Comparison of ENCODE assay signal across 19 mouse cellular contexts in the genomic region with DNA sequence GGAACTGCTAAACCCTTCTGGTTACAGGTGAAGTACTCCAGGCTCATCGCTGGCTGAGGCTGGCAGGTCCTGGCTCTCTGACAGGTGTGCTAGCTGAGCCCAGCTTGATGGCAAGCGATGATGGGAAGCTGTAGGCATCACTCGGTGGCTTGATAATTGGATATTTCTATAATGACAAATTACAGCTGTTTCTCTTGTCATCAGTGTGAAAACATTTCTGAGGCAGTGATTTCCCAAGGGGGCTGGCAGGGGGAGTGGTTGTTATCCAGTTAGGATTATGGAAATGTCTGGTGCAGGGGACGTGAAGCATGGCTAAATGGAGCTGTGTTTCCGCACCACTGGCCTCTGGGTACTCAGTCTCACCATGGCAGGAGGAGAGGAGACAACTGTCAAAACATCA.
DNase-seq lines count a peak whose midpoint lies in the region; ATAC-seq and TF ChIP-seq lines count a peak whose summit lies in the region.
"Had no signal": no experiment of that assay in that cellular context is flagged by ENCODE, and none has a peak within 500 bp of the region (broad histone marks: within the 10 kb centered on the region; RNA-seq: fewer than 3 reads in every experiment).

No protein-coding gene starts in this region.

- H3K4me3 ChIP-seq in heart, embryonic 12.5 days = no peak overlapping the region
- no peak overlapping the region for H3K4me3 ChIP-seq in heart, embryonic 11.5 days (ENCODE audit: low read depth, low read length)
- H3K4me3 ChIP-seq: embryonic facial prominence, embryonic 10.5 days; limb, embryonic 10.5 days; megakaryocyte, embryonic 14.5 days; myocyte had no signal

- H3K36me3 ChIP-seq in heart, embryonic 12.5 days = no peaks in the 10 kb centered on the region
- no peaks in the 10 kb centered on the region for H3K36me3 ChIP-seq in heart, embryonic 11.5 days (ENCODE audit: control insufficient read depth, insufficient read depth, low read length)
- H3K36me3 ChIP-seq: embryonic facial prominence, embryonic 10.5 days; limb, embryonic 10.5 days had no signal

- H3K27ac ChIP-seq in heart, embryonic 12.5 days (ENCODE audit: poor library complexity, severe bottlenecking) = no peak overlapping the region
- H3K27ac ChIP-seq in heart, embryonic 11.5 days (ENCODE audit: low read depth, low read length) = no peak overlapping the region
- H3K27ac ChIP-seq: embryonic facial prominence, embryonic 10.5 days; limb, embryonic 10.5 days had no signal

- WGBS in heart, embryonic 12.5 days = 62% methylated on average over 5 of the region's 5 CpGs
- 72% methylated on average over 5 of the region's 5 CpGs for WGBS in heart, embryonic 11.5 days (ENCODE audit: insufficient replicate concordance)

- no peak overlapping the region for H3K9ac ChIP-seq in heart, embryonic 12.5 days
- no peak overlapping the region for H3K9ac ChIP-seq in heart, embryonic 11.5 days (ENCODE audit: low read depth, low read length)
- H3K9ac ChIP-seq: liver, postnatal 0 days had no signal

- no peak overlapping the region for H3K4me2 ChIP-seq in heart, embryonic 12.5 days
- no peak overlapping the region for H3K4me2 ChIP-seq in heart, embryonic 11.5 days

- no peaks in the 10 kb centered on the region for H3K4me1 ChIP-seq in heart, embryonic 12.5 days (replicated peaks)
- H3K4me1 ChIP-seq in heart, embryonic 11.5 days (ENCODE audit: control insufficient read depth, insufficient read depth, low read length) = no peaks in the 10 kb centered on the region
- H3K4me1 ChIP-seq: embryonic facial prominence, embryonic 10.5 days; limb, embryonic 10.5 days; megakaryocyte, embryonic 14.5 days had no signal

- no peak for TF ChIP-seq CTCF in brain, embryonic 14.5 days (IDR thresholded peaks at IDR 0.05; ENCODE audit: borderline replicate concordance, extremely low read depth, insufficient read depth, insufficient read length)

- ATAC-seq in heart, embryonic 12.5 days (ENCODE audit: insufficient number of reproducible peaks, low FRiP score) = no peak
- ATAC-seq in heart, embryonic 11.5 days (replicated peaks; ENCODE audit: insufficient number of reproducible peaks, low FRiP score, low TSS enrichment) = no peak
- ATAC-seq: liver, postnatal 0 days had no signal

- H3K9me3 ChIP-seq in heart, embryonic 12.5 days (replicated peaks) = peaks cover 18% of the 10 kb centered on the region
- H3K9me3 ChIP-seq in heart, embryonic 11.5 days (replicated peaks; ENCODE audit: control insufficient read depth, low read length) = no peaks in the 10 kb centered on the region; the same call in 1 of the 2 replicates
- H3K9me3 ChIP-seq: limb, embryonic 10.5 days had no signal

- H3K27me3 ChIP-seq in heart, embryonic 12.5 days (replicated peaks) = no peaks in the 10 kb centered on the region
- no peaks in the 10 kb centered on the region for H3K27me3 ChIP-seq in heart, embryonic 11.5 days (ENCODE audit: control insufficient read depth, insufficient read depth, low read length)

- peak; percentile 73 for DNase-seq in heart, adult 11 months
- DNase-seq in MN1 (ENCODE audit: low spot score) = peak; percentile 51
- peak; percentile 79 for DNase-seq in brain, embryonic 14.5 days (ENCODE audit: low read depth)
- DNase-seq in mesoderm, embryonic 11.5 days (ENCODE audit: low read depth, low spot score) = peak; percentile 13
- DNase-seq in thymus, postnatal 25 days = no peak
- DNase-seq: adrenal gland, adult 8-10 months; gastrocnemius, postnatal 14 days; heart, postnatal 10 days; kidney, adult 18-20 months; kidney, postnatal 25 days; liver, postnatal 0 days; lung, postnatal 10 days; right cerebral cortex, adult 18-20 months had no signal

- no peak for TF ChIP-seq POLR2A in brain, embryonic 14.5 days (IDR thresholded peaks at IDR 0.05; ENCODE audit: borderline replicate concordance, extremely low read depth, insufficient read depth, insufficient read length, poor library complexity, severe bottlenecking)
